Mouse (Mus musculus) neutrophil, adult 5-6 weeks (primary cell): ENCODE measurements around the gene Maco1. TPM values are rescaled to one million over a fixed set of nuclear protein-coding genes. Genes with fewer than 3 reads are reported as not detected.

ENCODE experiments used
- ATAC-seq: fragments of 151-379, 151-347 bp; 2 replicates; pipeline ENCODE4 v1.8.0; 2017; ENCODE audit warnings: mild to moderate bottlenecking, moderate TSS enrichment; ENCODE audit not compliant: insufficient number of reproducible peaks, poor library complexity, low FRiP score, severe bottlenecking; ENCODE audit errors: extremely low read depth
- total RNA-seq: library from RNA; stranded (forward); fragments of 200-1000 nt; gene quantifications from 2 replicates; pipeline ENCODE4 v1.2.3, GENCODE M21; 2017

The Maco1 gene
- total RNA-seq, 1 experiment from 2014 or later: 42.2 TPM

- ATAC-seq: 0 out of 2 replicates have a peak, but pooled peaks have one; percentile 29
These were observed 59.8 kb downstream of the Maco1 start for GRCm38 (mm10) chr4:134793213-134793956.

- ATAC-seq: no peak
These were observed 61.4 kb downstream of the Maco1 start for GRCm38 (mm10) chr4:134791731-134792130.

GRCm38 (mm10) chr4:134786946-134787345 lies 66.2 kb downstream of the Maco1 start:
- ATAC-seq: peak; percentile 81

- ATAC-seq: no peak
These were observed 68.4 kb downstream of the Maco1 start for GRCm38 (mm10) chr4:134784701-134785100.

GRCm38 (mm10) chr4:134779136-134779934 lies 73.8 kb downstream of the Maco1 start:
- ATAC-seq: no peak

GRCm38 (mm10) chr4:134776246-134776645 lies 76.9 kb downstream of the Maco1 start:
- no peak for ATAC-seq

GRCm38 (mm10) chr4:134775234-134775944 lies 77.8 kb downstream of the Maco1 start:
- no peak for ATAC-seq

- ATAC-seq: no peak
These were observed 79.0 kb downstream of the Maco1 start for GRCm38 (mm10) chr4:134774126-134774525.

- peak; percentile 63 for ATAC-seq
These were observed 80.1 kb downstream of the Maco1 start for GRCm38 (mm10) chr4:134772805-134773674.

- ATAC-seq: no peak
These were observed 83.3 kb downstream of the Maco1 start for GRCm38 (mm10) chr4:134769891-134770290.

GRCm38 (mm10) chr4:134769081-134769811 lies 83.9 kb downstream of the Maco1 start:
- no peak for ATAC-seq

GRCm38 (mm10) chr4:134768226-134768888 lies 84.8 kb downstream of the Maco1 start:
- no peak for ATAC-seq

- peak; percentile 69 for ATAC-seq
These were observed 85.5 kb downstream of the Maco1 start, which contains the start of gene Ldlrap1 for GRCm38 (mm10) chr4:134767426-134768225. Gene Ldlrap1, minus strand, starts transcription at chr4:134768024.

- no peak for ATAC-seq
These were observed 86.2 kb downstream of the Maco1 start for GRCm38 (mm10) chr4:134766904-134767425.

- ATAC-seq: no peak
These were observed 86.9 kb downstream of the Maco1 start for GRCm38 (mm10) chr4:134766277-134766676.

GRCm38 (mm10) chr4:134764333-134764732 lies 88.8 kb downstream of the Maco1 start:
- no peak for ATAC-seq
